Mouse (Mus musculus) megakaryocyte, adult 5-6 weeks (primary cell): ENCODE results near the gene Try4. TPM values are rescaled to one million over a fixed set of nuclear protein-coding genes. Genes with fewer than 3 reads are reported as not detected.
"Not testable (repeated sequence)": the region's sequence is repeated elsewhere in the genome, so short reads cannot be mapped to it uniquely, and the experiment has no call there.

ENCODE experiments used
- ATAC-seq: 2 replicates; pipeline ENCODE4 v1.8.0; 2016; ENCODE audit warnings: mild to moderate bottlenecking, inconsistent platforms; ENCODE audit not compliant: poor library complexity, severe bottlenecking
- total RNA-seq, 2 experiments: library from RNA; stranded (forward) in 1 of 2; stranded (reverse) in 1 of 2; fragments of 153-499, 151-499 nt in 1 of 2; fragments of 221-1000, 200-1000 nt in 1 of 2; gene quantifications; 2 replicates each; pipeline versions ENCODE4 v1.2.3 to v1.2.4; 2015 to 2017

Try4 gene
- total RNA-seq (2015) (not detected in 2 replicates), total RNA-seq (2017) (not detected in 2 replicates)

- no peak for ATAC-seq
Measured at GRCm38 (mm10) chr6:41301969-41302368, at the start of gene Try4. Gene Try4 (plus strand): TSS chr6:41302269.

DNA sequence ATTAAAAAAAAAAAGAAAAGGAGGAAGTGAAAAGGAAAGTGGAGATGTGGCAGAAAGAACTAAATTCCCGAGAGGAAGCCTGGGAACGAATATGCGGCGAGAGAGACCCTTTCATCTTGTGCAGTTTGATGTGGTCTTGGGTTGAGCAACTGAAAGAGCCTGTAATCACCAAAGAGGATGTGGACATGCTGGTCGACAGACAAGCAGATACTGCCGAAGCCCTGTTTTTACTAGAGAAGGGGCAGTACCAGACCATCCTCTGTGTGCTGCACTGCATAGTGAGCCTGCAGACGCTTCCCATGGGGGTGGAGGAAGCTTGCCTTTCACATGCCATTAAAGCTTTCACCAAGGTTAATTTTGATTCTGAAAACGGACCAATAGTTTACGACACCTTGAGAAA is 48.8 kb upstream of the Try4 start:
- ATAC-seq, result peak; percentile 62

DNA sequence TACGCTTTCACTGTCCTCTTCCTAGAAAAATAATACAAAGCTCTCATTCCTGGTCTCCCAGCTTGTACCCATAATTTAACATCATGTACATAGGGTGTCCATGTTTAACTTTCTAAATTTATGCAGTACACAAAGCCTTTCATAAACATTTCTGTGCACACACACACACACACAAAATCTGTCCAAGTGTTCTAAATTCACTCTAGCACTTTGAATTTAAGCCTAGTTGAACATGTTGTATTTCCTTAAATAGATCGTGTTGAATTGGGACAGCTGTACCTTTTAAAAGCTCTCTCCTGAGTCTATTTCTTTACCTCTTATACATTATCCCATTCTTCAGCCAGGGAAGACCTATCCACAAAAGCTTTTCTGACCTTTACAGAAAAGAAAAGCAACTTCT is 45.6 kb upstream of the Try4 start:
- no peak for ATAC-seq

GRCm38 (mm10) chr6:41257432-41257831 is 44.6 kb upstream of the Try4 start:
- ATAC-seq, result no peak

- ATAC-seq, result peak; percentile 74
Measured at GRCm38 (mm10) chr6:41262796-41263195, 39.3 kb upstream of the Try4 start.

- no peak for ATAC-seq
Measured at GRCm38 (mm10) chr6:41266140-41266539, 35.9 kb upstream of the Try4 start.

DNA sequence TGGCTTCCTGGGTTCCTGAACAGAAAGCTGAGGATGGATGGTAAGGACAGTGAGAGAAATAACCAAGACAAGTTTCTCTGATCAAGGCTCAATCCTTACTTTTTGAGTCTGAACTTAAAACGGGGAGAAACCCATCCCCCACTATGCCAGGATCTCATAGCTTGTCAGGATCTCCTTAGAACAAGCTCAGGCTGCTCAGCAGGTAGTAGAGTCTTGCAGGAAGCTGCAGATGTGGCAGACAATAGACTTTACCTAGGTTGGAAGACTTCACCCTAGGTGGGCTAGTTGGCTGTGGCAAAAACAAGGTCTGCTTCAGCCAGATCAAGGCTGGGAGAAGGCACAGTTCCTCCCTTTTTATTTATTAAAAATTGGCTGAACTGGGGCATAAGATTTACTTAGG is 3.8 kb upstream of the Try4 start:
- ATAC-seq, result no peak

- not testable (repeated sequence) for ATAC-seq
Measured at GRCm38 (mm10) chr6:41316741-41317140, 14.7 kb downstream of the Try4 start, which contains the start of gene Try5. Gene Try5 (minus strand): TSS chr6:41316841.

- ATAC-seq, result no peak
Measured at GRCm38 (mm10) chr6:41353932-41354331, 51.9 kb downstream of the Try4 start, which contains the start of gene Try10. Gene Try10 (plus strand): TSS chr6:41354105.

Other genes with a start within 250 kb of the Try4 start
- gene Try5, start 14.6 kb downstream of the Try4 start, total RNA-seq (2015), result not detected in 2 replicates
- not detected in 2 replicates for gene Try5, start 14.6 kb downstream of the Try4 start, total RNA-seq (2017)
- 0.45 TPM in 1 of 2 replicates, not detected in the other for gene Try10, start 51.8 kb downstream of the Try4 start, total RNA-seq (2015)
- gene Try10, start 51.8 kb downstream of the Try4 start, total RNA-seq (2017), result not detected in 2 replicates
- gene Prss3, start 75.4 kb downstream of the Try4 start, total RNA-seq (2015), result not detected in 2 replicates
- not detected in 2 replicates for gene Prss3, start 75.4 kb downstream of the Try4 start, total RNA-seq (2017)
- gene Gm5771, start 90.1 kb downstream of the Try4 start, total RNA-seq (2015), result not detected in 2 replicates
- gene Gm5771, start 90.1 kb downstream of the Try4 start, total RNA-seq (2017), result not detected in 2 replicates
- not detected in 2 replicates for gene Gm10334, start 143.9 kb downstream of the Try4 start, total RNA-seq (2015)
- not detected in 2 replicates for gene Gm10334, start 143.9 kb downstream of the Try4 start, total RNA-seq (2017)
- gene Prss1, start 156.7 kb downstream of the Try4 start, total RNA-seq (2015), result not detected in 2 replicates
- gene Prss1, start 156.7 kb downstream of the Try4 start, total RNA-seq (2017), result not detected in 2 replicates
- gene Prss2, start 219.5 kb downstream of the Try4 start, total RNA-seq (2015), result 0.41 TPM in 1 of 2 replicates, not detected in the other
- not detected in 2 replicates for gene Prss2, start 219.5 kb downstream of the Try4 start, total RNA-seq (2017)